Mouse (Mus musculus) frontal cortex, postnatal 14 days (tissue): ENCODE data around the gene Snrpa.

ENCODE experiments used
- DNase-seq, 2 experiments: peaks; one replicate each; pipeline ENCODE4 v3.0.0; 2022; ENCODE audit warnings: low spot score in 2 of 2

Snrpa gene

DNA sequence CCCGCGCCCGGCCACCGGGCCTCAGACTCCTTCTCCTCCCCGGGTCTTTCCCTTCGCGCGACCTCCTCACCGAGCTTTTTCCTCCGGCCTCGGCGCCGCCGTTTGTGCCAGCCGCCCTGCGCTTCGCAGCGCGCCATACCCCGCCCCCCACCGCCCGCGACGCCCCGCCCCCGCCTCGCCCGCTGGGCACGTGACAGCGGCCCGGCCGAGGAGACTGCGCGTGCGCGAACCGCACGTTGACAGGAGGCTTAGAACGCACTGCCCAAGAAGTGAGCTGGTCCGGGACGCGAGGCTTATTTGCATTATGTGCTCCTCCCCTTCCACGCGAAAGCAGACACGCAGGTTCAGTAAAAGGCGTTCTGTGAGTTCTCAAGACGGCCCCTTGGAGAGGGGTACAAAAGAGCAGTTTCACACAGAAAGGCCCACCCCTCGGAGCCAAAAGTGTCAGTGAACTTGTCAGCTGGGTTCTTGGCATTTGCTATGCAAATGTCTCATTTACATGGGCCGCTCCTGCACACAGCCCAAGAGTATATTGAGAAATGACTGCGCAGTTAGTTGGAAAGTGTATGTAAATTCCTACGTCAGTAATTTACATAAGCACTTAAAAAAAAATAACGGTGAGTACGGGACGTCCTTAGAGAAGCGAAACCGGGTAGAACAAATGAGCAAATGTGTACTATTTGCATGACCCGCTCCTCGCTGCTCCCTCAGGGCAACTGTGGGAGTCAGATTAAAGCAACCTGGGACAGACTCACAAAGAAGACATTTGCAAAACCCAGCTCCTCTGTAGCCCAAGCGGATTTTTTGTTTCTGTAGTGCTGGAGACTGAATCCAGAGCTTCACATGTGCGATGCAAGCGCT is 29.2 kb downstream of the Snrpa start, which contains the start of gene Egln2:
TSS of gene Egln2 (minus strand) at position 189 of the 861 bp plus-strand sequence.
- DNase-seq: peak; percentile 90 to 91

DNA sequence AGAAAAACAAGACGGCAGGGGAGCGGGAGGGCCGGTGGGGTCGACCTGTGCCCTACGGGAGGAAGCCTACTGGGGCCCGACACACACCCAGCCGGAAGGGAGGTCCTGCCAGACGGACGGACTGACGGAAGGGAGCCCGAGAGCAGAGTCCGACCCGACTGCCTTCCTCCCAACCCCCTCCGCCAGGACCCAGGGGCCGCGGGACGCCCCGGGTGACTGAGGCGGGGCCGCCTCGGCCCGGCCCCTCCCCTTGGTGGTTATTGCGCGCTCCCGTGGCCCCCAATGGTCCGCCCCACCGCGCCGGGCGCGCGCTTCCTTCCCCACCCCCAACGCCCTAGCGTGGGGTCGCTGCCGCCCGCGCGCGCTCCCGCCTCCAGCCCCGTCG is 29.9 kb downstream of the Snrpa start:
- peak in 1 of 2 experiments; percentile 62 for DNase-seq

DNA sequence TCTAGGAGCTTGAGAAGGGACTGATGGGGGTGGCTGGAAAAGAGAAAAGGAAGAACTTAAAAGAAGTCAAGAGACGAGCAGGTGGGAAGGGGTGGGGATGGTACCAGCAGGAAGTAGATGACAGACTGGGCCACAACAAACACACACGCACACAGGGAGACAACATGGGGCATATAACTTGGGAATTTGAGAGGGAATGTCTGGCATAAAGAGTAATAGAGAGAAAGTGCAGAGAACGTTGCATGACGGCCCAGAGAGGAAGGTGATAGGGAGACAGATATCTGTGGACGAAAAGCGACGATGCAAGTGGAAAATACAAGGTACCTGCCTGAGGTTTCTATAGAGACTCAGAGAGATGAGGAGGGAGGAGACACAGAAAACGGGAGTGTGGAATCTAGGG is 30.4 kb downstream of the Snrpa start:
- DNase-seq: no peak

DNA sequence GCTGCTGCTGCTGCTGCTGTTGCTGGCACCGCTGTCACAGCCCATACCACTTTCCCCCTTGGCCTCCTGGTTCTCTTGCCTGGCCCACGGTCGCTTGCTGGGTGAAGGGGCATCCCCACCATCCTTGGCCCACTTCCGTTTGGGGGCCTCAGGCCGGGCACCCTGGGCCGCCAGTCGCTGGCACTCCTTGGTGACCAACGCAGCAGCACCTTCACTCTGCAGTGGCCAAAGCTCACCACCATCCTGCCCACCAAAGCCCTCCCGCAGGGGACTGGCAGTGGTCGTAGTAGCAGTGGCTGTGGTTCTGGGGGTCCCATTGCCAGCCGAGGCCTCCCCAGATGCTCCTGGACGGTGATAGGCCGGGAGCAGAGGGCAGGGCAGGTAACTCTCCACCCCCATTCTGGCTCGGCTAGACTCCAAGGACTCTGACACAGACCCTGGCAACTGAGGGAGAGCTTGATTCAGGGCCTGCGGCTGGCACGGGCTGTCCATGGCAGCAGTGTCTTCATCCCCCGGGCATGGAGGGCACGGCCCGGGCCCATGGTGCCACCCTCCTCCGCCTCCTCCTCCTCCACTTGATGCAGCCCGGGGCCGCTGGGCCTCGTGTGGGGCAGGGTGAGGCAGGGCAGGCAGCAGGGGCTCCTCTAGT is 30.9 kb downstream of the Snrpa start:
- no peak for DNase-seq

DNA sequence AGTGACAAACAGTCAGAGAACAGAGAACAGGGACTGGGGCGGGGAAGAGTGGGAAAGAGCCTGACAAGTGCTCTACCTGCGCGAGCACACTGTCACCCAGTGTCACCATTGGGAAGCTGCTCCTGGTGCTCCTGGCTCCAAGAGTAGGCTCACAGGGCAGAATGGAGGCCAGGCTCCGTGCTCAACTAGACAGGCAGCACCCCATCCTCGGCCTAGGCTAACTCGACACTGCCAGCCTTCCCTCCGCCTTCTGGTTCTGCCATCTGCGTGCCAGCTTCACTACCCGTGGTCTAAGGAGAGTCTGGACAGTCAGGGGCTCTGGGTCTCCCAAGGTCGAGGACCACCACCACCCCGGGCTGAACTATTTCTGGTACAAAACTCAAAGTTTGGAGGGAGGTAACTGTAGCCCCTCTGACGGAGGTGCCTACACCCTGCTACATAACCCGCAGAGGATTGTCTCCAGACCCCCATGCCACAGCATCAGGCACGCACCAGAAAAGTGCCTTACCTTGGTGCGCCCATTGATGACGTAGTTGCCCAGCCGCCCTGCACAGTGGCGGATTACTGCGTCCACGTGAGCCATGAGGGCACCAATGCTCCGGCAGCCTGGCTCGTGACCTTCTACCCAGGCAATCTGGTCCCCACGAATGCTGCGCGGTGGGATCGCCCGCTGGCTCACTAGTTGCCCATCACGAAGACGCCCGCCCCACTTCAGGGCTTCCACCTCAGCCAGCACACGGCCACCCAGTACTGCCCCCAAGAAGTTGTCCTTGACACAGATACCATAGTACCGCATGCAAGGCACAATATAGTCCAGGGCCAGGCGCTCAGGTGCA is 31.7 kb downstream of the Snrpa start:
- DNase-seq: no peak

DNA sequence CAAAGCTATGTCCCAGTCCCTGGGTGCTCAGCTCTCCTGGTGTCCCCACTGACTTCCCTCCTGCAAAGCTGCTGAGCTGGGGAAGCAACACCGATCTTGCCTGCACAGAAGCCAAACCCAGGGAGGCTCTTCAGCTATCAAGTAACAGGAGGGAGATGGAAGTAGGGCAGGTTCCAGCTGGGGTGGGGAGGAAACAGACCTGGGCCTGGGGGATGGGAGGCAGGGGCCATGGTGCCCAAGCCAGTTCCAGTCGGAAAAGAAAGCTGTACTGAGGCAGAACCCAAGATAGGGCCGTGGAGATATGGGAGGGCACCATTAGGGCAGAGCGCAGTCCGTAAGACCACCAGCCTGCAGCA is 32.6 kb downstream of the Snrpa start:
- no peak for DNase-seq

DNA sequence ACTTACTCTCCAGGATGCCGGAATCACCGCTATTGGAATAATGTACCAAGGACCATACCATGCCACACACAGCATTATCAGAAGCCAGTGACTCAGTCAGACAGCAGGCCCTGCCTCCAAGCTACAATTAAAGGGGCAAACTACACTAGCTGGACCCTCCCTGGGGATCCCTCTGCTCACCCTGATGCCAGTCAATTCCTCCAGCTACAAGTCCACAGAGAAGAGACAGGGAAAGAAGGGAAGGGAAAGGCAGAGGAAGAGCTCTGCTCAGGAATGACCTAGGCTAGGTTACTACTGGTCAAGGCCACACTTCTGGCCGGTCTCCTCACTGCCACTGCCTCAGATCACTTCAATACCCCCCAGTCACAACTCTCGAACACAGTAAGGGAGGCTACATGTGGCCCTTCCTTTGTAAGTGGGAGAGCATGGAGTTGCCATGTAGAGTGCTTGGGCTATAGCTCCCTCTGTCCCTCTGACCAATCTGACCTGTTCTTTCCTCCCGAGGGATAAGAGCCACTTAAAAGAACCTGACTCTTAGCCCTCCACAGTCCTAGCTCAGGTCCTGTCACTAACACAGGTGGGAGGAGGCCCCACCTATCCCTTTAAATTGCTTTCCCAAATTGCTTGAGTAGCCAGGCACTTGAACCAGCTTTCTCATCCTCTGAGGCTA is 33.2 kb downstream of the Snrpa start:
- no peak for DNase-seq

DNA sequence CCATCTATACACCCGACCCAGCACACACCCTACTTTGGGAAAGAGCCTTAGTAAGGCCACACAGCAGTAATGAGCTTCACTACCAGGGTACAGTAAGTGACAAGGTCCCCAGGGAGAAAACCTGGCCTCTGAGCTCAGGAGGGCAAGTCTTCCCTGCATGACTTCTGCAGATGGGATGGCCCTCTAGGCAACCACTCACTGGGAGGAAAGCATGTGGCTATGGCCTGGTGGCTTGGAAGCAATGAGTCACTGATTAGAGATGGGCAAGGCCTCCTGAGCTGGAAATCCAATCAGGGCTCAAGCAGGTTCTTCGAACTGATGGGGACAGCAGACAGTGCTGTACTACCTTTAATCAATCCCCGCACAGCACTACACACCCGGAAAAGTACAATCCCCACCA is 34.3 kb downstream of the Snrpa start:
- no peak for DNase-seq

DNA sequence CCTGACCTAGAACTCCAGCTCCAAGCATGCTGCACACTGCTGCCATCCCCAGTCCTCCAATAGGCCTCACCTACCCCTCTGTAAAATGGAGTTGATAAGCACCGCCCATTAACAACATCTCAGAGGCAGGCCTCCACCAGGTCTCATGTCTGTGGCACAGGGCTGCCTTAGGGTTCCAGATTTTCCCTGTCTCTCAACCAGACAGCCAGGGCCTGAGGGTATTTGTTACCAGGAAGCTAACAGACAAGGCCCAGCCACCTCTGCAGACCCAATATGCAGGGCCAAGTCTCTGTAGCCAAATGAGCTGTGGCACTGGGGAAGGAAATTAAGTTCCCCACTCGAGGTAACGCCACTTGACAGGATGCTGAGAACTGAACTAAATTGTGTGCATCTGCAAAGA is 35.1 kb downstream of the Snrpa start:
- no peak for DNase-seq

DNA sequence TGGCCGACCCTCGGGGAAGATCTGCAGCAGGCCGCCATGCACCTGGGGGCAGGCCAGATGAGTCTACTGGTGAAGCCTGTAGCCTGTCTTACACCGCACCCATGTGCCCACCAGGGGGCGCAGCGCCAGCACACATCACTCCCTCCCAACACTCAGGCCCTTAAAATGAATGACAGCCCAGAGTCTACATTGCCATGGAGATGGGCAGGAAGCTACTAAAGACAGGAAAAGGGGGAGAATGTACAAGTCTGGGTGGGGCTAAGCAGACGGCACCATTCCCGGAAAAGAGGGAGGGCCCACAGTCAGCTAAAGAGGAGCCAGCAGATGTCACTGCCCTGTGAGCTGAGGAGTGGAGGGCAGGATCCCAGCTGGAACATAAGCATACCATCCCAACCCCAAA is 36.2 kb downstream of the Snrpa start:
- DNase-seq: peak; percentile 80 to 87

DNA sequence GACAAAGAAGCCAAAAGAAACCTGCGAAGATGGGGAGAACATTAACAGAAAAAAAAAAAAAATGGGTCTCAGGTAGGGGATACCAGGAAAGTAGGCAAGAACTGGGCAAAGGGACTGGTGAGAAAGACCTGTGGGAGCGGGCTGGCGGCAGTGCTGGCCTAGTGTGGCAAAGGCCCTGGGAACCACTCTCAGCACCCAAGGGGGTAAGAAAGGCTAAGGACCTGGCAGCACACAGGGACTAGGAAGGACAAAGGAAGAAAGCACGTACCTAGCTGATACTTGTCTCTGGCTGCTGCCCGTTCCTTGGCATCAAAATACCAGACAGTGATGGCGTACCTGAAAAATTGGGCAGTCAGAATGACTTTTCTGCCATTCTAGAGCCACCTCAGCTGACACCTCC is 36.8 kb downstream of the Snrpa start:
- no peak for DNase-seq

DNA sequence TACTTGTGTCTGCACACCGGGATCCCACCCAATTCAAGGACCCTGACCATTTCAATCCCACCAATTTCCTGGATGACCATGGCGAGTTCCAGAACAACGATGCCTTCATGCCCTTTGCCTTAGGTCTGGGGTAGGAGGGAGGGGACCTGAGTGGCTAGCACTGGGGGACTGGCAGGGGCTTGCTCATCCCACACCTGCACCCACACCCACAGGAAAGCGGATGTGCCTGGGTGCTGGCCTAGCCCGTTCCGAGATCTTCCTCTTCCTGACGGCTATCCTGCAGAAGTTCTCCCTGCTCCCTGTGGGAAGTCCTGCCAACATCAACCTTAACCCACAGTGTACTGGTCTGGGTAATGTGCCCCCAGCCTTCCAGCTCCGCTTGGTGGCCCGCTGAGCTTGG is 37.9 kb downstream of the Snrpa start:
- DNase-seq: no peak

DNA sequence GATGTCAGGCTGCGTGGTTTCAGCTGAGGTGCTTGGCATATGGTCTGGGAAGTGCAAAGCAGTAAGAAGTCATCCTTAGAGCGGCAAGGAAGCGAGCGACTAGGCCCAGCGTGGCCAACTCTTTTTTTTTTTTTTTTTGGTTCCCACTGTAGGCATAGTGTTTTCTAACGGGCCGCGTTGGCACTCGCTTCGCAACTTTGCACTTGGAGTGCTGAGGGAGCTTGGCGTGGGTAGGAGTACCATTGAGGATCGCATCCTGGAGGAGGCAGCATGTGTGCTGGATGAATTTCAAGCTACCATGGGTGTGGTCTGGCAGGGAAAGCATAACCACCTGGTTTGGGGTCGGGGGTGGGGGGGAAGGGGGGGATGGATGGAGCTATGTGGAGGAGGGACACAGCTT is 40.1 kb downstream of the Snrpa start:
- DNase-seq: no peak

DNA sequence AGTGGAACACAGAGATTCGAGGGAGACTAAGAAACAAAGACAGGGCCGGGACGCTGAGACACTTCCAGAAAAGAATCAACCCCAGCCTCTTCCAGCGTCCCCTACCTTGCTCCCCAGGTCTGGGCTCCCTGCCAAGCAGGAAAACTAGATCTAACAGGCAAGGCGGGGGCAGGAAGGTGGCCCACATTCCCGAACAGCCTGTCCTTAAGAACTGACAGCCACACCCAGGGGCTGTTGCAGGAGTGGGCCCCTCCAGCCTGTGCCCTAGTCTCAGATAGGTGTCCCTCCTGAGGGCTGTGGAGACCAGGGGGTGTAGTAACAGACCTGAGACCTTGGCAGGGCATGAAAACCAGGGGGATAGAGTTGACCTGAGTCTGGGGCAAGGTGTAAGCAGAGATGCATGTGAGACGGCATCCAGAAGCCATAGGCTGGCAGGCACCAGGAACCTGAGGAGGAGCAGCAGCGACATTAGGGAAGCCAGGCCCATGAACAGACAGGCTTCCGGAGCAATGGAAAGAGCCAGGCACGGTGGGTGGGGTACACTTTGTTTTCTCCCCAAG is 42.8 kb downstream of the Snrpa start, which contains the start of gene Cyp2t4:
TSS of gene Cyp2t4 (plus strand) at position 510 of the 560 bp plus-strand sequence.
- DNase-seq: no peak
